Mouse (Mus musculus) heart, postnatal 0 days (tissue): Measurements from ENCODE around the gene Agbl3.

Experiments used
- CTCF ChIP-seq: IDR thresholded peaks from 2 replicates; pipeline ENCODE4 v1.5.1; 2016; ENCODE audit warnings: antibody characterized with exemption, control low read depth, low read depth
- EP300 ChIP-seq: IDR thresholded peaks from 2 replicates; pipeline ENCODE4 v1.6.1; 2016; ENCODE audit warnings: antibody characterized with exemption, low read depth

DNA sequence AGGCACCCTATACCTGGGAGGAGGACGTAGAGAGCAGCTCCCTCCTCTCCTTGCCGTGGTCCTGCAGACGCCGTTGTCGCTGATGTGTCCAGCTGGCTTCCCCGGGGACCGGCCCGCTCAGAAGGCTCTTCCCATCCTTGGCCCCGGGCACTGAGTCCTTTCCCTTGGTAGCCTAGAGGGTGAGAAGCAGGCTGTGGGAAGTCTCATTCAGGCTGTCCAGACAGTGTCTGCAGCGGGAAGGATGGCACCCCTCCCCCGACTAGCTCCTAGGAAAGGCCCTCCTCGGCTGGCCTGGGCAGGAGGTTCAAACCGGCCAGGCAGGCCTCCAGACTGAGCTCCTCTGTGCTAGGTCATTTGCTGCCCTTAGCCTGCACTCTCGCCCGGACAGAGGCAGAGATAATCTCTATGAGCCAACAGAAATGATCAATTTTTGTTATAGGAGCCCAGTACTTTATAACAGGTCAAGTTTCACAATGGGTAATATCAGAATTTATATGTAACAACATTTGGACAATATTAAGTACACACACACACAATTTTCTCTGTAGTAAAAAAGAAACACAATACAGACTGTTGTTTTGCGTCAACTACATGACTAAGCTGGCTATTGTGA, 116.0 kb downstream of the Agbl3 start:
- no peak for TF ChIP-seq CTCF
- TF ChIP-seq EP300: no peak
